Mouse (Mus musculus): ENCODE measurements around the gene Sh3pxd2a. TPM values are rescaled to one million over a fixed set of nuclear protein-coding genes. Genes with fewer than 3 reads are reported as not detected.

Sh3pxd2a gene
- total and polyA plus RNA-seq, 3 experiments = 3.9 to 11.3 TPM; not detected in 1

DNA sequence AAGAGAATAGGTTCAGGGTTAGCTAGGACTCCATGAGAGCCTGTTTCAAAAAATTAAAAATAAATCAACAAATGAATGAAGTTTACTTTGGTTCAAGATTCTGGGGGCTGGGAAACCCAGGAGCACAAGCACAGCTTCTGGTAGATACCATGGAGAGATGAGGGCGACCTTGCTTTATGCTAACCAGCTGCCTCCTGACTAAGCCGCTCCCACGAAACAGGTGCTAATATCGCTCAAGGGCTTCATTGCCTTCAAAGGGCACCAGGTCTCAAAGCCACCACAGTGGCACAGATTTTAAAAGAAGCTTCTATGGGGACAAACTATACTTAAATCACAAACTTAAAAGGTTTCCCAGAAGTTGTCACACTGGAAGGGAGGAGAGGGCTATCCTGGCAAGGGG is 27.2 kb downstream of the Sh3pxd2a start:
- H3K27me3 ChIP-seq (ENCODE audit: control insufficient read depth in 1 of 2, insufficient read depth in 2 of 2, low read length in 2 of 2) = peaks cover 0 to 2% of the 10 kb centered on the region in 2 experiments; a peak in 1 of 4 replicates
- no peak overlapping the region for H3K27ac ChIP-seq (ENCODE audit: control insufficient read depth, low read depth, low read length)
- no peak for DNase-seq (ENCODE audit: low read depth, low spot score)
- H3K9me3 ChIP-seq (replicated peaks; ENCODE audit: insufficient read depth, low read length) = no peaks in the 10 kb centered on the region
- no peak overlapping the region for H3K4me3 ChIP-seq (ENCODE audit: control insufficient read depth in 1 of 2, insufficient read depth in 1 of 2, low read depth in 2 of 2, low read length in 2 of 2)
- no peaks in the 10 kb centered on the region for H3K4me1 ChIP-seq (ENCODE audit: control insufficient read depth in 1 of 2, insufficient read depth in 2 of 2, low read length in 2 of 2)
- no peak overlapping the region for H3K9ac ChIP-seq (ENCODE audit: control insufficient read depth, low read depth, low read length, poor library complexity, severe bottlenecking)
- TF ChIP-seq ZMIZ1 (IDR thresholded peaks at IDR 0.05; ENCODE audit: low read depth, low read length) (no peak), GATA1 (IDR thresholded peaks at IDR 0.05; ENCODE audit: low read depth, low read length) (no peak), POLR2AphosphoS5 (IDR thresholded peaks at IDR 0.05; ENCODE audit: borderline replicate concordance, low read depth, low read length) (no peak), RCOR1 (IDR thresholded peaks at IDR 0.05; ENCODE audit: low read depth, low read length) (no peak), GABPA (IDR thresholded peaks at IDR 0.05; ENCODE audit: low read depth, low read length) (no peak)
- no peaks in the 10 kb centered on the region for H3K79me2 ChIP-seq (ENCODE audit: control insufficient read depth, insufficient read depth, low read length, poor library complexity)
- no peaks in the 10 kb centered on the region for H3K36me3 ChIP-seq (ENCODE audit: control insufficient read depth in 1 of 2, insufficient read depth in 2 of 2, low read length in 2 of 2)

DNA sequence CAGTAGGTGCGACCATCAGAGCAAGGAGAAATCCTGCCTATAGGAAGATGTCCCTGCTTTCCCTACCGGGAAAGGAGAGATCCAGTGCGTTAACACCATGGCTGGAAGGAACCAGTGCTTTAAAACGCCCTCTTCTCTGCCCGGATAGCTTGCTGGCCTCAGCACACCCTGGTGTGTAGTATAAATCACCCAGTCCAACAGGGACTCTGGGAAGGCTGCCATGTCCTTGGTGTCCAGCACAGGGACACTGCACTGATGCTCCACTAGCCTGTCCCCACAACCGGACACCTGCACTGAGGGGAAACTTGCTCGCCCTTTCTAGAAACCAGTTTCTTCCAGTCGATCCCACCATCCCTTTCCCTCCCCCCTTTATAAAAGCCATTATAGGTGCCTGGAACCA is 28.0 kb downstream of the Sh3pxd2a start:
- H3K36me3 ChIP-seq (ENCODE audit: control insufficient read depth in 1 of 2, insufficient read depth in 2 of 2, low read length in 2 of 2) = no peaks in the 10 kb centered on the region
- no peak overlapping the region for H3K9ac ChIP-seq (ENCODE audit: control insufficient read depth, low read depth, low read length, poor library complexity, severe bottlenecking)
- H3K27ac ChIP-seq (ENCODE audit: control insufficient read depth, low read depth, low read length) = no peak overlapping the region
- no peaks in the 10 kb centered on the region for H3K4me1 ChIP-seq (ENCODE audit: control insufficient read depth in 1 of 2, insufficient read depth in 2 of 2, low read length in 2 of 2)
- TF ChIP-seq RAD21 (IDR thresholded peaks at IDR 0.05; ENCODE audit: low read depth, low read length) (no peak), POLR2A (IDR thresholded peaks at IDR 0.05; ENCODE audit: control insufficient read depth in 1 of 2, insufficient read depth in 1 of 2, low read depth in 1 of 2, low read length in 2 of 2, poor library complexity in 1 of 2) (no peak), MYB (IDR thresholded peaks at IDR 0.05; ENCODE audit: low read depth, low read length) (no peak), ELF1 (IDR thresholded peaks at IDR 0.05; ENCODE audit: low read depth, low read length) (no peak), JUND (IDR thresholded peaks at IDR 0.05; ENCODE audit: low read depth, low read length) (no peak), MAFK (IDR thresholded peaks at IDR 0.05; ENCODE audit: borderline replicate concordance, low read depth, low read length) (no peak), TAL1 (IDR thresholded peaks at IDR 0.05; ENCODE audit: low read length) (no peak), NRF1 (IDR thresholded peaks at IDR 0.05; ENCODE audit: insufficient read depth, low read depth, low read length, poor library complexity, severe bottlenecking) (no peak), USF1 (IDR thresholded peaks at IDR 0.05; ENCODE audit: low read depth, low read length) (no peak), ZC3H11A (IDR thresholded peaks at IDR 0.05; ENCODE audit: low read depth, low read length) (no peak), ZKSCAN1 (IDR thresholded peaks at IDR 0.05; ENCODE audit: low read depth, low read length) (no peak), HCFC1 (IDR thresholded peaks at IDR 0.05; ENCODE audit: low read depth, low read length) (no peak), E2F4 (IDR thresholded peaks at IDR 0.05; ENCODE audit: borderline replicate concordance, low read depth, low read length) (no peak), ZMIZ1 (IDR thresholded peaks at IDR 0.05; ENCODE audit: low read depth, low read length) (no peak), MYC (IDR thresholded peaks at IDR 0.05; ENCODE audit: low read depth, low read length) (no peak), POLR2AphosphoS2 (IDR thresholded peaks at IDR 0.05; ENCODE audit: low read length) (no peak), NELFE (IDR thresholded peaks at IDR 0.05; ENCODE audit: low read depth, low read length) (no peak)
- H3K79me2 ChIP-seq (ENCODE audit: control insufficient read depth, insufficient read depth, low read length, poor library complexity) = no peaks in the 10 kb centered on the region
- no peak overlapping the region for H3K4me3 ChIP-seq (ENCODE audit: control insufficient read depth in 1 of 2, insufficient read depth in 1 of 2, low read depth in 2 of 2, low read length in 2 of 2)
- H3K9me3 ChIP-seq (replicated peaks; ENCODE audit: insufficient read depth, low read length) = no peaks in the 10 kb centered on the region
- H3K27me3 ChIP-seq (ENCODE audit: control insufficient read depth in 1 of 2, insufficient read depth in 2 of 2, low read length in 2 of 2) = peaks cover 0 to 2% of the 10 kb centered on the region in 2 experiments; a peak in 1 of 4 replicates
- no peak for DNase-seq (ENCODE audit: low read depth, low spot score)
